Mouse (Mus musculus) stomach, embryonic 16.5 days (tissue): Measurements from ENCODE around the gene Slc2a10. TPM values are rescaled to one million over a fixed set of nuclear protein-coding genes. Genes with fewer than 3 reads are reported as not detected.
"Not testable (repeated sequence)": the region's sequence is repeated elsewhere in the genome, so short reads cannot be mapped to it uniquely, and the experiment has no call there.

Source experiments
- ATAC-seq: fragments of 200-750 bp; cut with Nextera tagmentation; 2 replicates; pipeline ENCODE4 v1.8.0; 2017; ENCODE audit warnings: moderate number of reproducible peaks, moderate TSS enrichment; ENCODE audit not compliant: insufficient read depth, low FRiP score
- H3K27ac ChIP-seq: fragments of 300-500 bp; sonication (generic); 2 replicates; pipeline ENCODE4 v1.5.1; 2014; ENCODE audit warnings: low read length
- H3K27me3 ChIP-seq: fragments of 300-500 bp; sonication (generic); 2 replicates; pipeline ENCODE4 v1.6.1; 2014; ENCODE audit warnings: low read length, control low read depth, mixed read lengths; ENCODE audit not compliant: control insufficient read depth, insufficient read depth
- H3K36me3 ChIP-seq: fragments of 300-500 bp; sonication (generic); 2 replicates; pipeline ENCODE4 v1.6.1; 2014; ENCODE audit warnings: low read length; ENCODE audit not compliant: control insufficient read depth, insufficient read depth
- H3K4me1 ChIP-seq: fragments of 300-500 bp; sonication (generic); 2 replicates; pipeline ENCODE4 v1.6.1; 2014; ENCODE audit warnings: low read length, control low read depth, mixed read lengths; ENCODE audit not compliant: control insufficient read depth, insufficient read depth
- H3K4me2 ChIP-seq: fragments of 300-500 bp; sonication (generic); 2 replicates; pipeline ENCODE4 v1.6.1; 2014; ENCODE audit warnings: low read depth, low read length, mixed read lengths
- H3K4me3 ChIP-seq: fragments of 300-500 bp; sonication (generic); replicated peaks from 2 replicates; pipeline ENCODE4 v1.5.1; 2014; ENCODE audit warnings: mild to moderate bottlenecking, low read length
- H3K9ac ChIP-seq: fragments of 300-500 bp; sonication (generic); 2 replicates; pipeline ENCODE4 v1.6.1; 2014; ENCODE audit warnings: low read length
- H3K9me3 ChIP-seq: fragments of 300-500 bp; sonication (generic); replicated peaks from 2 replicates; pipeline ENCODE4 v1.6.1; 2016; ENCODE audit warnings: low read length, control low read depth; ENCODE audit not compliant: control insufficient read depth
- WGBS: fragments of 180-500 bp; shearing (Covaris S2); extraction: QIAGEN DNeasy Blood & Tissue Kit; methylation state at CpG from one replicate; pipeline ENCODE4 v1.1.7; 2014; 5-methylcytosine and 5-hydroxymethylcytosine counted together
- polyA plus RNA-seq: library from polyadenylated mRNA; unstranded; fragments of >200 nt; fragmentation: Nextera tagmentation; extraction: Ambion mirVana; gene quantifications from 2 replicates; pipeline ENCODE4 v1.2.1, GENCODE M21; 2015

Slc2a10 gene
- polyA plus RNA-seq, 1 experiment from 2014 or later, result 10.6 TPM

DNA sequence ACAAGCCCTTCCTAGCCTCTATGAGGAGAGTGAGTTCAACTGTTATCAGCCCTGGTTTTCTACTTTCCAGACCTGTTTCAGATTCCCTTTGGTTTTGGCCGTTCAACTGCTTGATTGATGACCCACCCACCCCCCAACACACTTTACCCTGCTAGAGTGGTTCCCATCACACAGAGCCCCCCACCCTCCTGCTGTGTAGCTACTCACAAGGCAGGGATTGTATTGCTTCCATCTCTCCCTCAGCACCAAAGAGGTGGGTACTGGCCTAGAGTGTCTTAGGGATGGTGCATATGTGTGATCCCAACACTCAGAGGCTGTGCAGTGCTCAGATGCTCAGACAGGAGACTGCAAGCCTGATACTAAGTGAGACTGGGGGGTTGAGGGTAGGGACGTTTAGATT is 9.1 kb upstream of the Slc2a10 start:
- peaks cover 13% of the 10 kb centered on the region for H3K4me1 ChIP-seq
- no peak overlapping the region for H3K4me3 ChIP-seq
- no peak for ATAC-seq
- no peak overlapping the region for H3K4me2 ChIP-seq
- peaks cover 9% of the 10 kb centered on the region; the same call in 1 of the 2 replicates for H3K36me3 ChIP-seq
- no peak overlapping the region for H3K9ac ChIP-seq
- no peaks in the 10 kb centered on the region; the same call in 1 of the 2 replicates for H3K9me3 ChIP-seq
- H3K27me3 ChIP-seq, result no peaks in the 10 kb centered on the region
- H3K27ac ChIP-seq, result no peak overlapping the region
- 34% methylated on average over 2 of the region's 2 CpGs for WGBS

DNA sequence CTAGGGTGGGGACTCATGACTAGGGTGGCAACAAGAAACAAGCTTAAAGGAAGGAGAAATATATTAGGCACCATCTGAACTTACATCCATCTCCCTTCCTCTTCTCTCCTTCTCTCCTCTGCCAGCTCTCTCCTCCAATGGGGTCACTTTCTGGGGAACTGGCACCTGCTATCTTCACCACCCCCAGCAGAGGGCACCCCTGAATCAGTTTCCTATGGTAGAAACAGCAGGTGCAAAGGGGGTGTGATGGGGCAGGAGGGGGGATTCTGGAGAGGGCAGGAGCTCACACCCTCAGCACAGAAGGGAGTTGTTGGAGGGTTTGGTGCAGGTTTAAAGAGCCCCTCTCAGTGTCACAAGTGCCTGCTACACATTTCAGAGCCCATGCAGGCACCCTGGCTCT is 7.3 kb upstream of the Slc2a10 start:
- Histone ChIP-seq H3K9me3 (no peaks in the 10 kb centered on the region; the same call in 1 of the 2 replicates), H3K4me2 (no peak overlapping the region), H3K9ac (no peak overlapping the region), H3K4me1 (peaks cover 13% of the 10 kb centered on the region), H3K4me3 (no peak overlapping the region), H3K27ac (no peak overlapping the region), H3K36me3 (no peaks in the 10 kb centered on the region), H3K27me3 (no peaks in the 10 kb centered on the region)
- ATAC-seq, result no peak

DNA sequence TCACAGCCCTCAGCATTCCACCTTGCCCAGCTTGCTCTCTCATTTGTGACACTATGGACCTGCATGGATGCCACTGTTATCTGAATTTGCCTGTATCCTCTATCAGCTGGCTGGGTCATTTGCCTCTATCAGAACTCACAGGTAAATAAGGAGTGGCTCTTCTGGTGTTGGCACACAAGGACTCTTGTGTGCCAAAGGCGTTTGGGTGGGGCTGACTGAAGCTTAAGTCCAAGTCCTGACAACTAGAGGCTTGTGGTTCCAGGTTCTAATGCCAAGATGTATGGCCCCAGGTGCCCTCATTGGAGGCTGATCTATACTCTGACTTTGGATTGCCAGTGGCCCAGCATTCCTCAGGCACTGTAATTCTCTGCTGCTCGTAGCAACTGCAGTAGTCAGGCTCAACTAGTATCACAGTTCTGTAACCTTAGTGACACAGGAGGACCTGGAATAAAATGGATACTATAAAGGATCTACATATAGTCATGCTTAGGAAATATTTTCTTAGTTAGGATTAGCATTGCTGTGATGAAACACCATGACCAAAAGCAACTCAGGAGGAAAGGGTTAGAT is 5.8 kb upstream of the Slc2a10 start:
- peaks cover 10% of the 10 kb centered on the region for H3K4me1 ChIP-seq
- H3K36me3 ChIP-seq, result no peaks in the 10 kb centered on the region
- H3K9ac ChIP-seq, result no peak overlapping the region
- ATAC-seq, result no peak
- H3K4me3 ChIP-seq, result no peak overlapping the region
- H3K27ac ChIP-seq, result no peak overlapping the region
- no peaks in the 10 kb centered on the region; the same call in 1 of the 2 replicates for H3K9me3 ChIP-seq
- H3K4me2 ChIP-seq, result no peak overlapping the region
- 56% methylated on average over 2 of the region's 2 CpGs for WGBS
- H3K27me3 ChIP-seq, result no peaks in the 10 kb centered on the region

DNA sequence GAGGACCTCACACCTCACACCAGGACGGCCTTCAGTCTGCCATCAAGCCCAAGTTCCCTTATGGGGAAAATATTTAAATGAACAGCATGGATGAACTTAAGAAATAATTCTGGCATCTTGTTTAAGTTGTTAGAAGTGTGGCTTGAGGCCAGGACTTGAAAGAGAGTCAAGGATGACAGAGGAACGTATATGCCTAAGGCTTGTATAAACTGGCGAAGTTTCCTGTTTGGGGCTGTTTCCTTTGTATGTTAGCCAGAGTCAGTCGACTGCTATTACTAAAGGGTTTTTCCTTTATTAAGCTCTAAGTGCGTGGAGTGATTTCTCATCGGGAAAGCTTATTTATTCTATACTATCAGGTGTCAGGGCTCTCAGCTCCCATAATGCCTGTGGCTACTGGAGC is 4.8 kb upstream of the Slc2a10 start:
- Histone ChIP-seq H3K4me2 (no peak overlapping the region), H3K27me3 (no peaks in the 10 kb centered on the region), H3K4me3 (no peak overlapping the region), H3K36me3 (no peaks in the 10 kb centered on the region), H3K27ac (no peak overlapping the region), H3K4me1 (peaks cover 16% of the 10 kb centered on the region), H3K9me3 (no peaks in the 10 kb centered on the region; the same call in 1 of the 2 replicates), H3K9ac (no peak overlapping the region)
- WGBS, result 28% methylated on average over 6 of the region's 6 CpGs
- no peak for ATAC-seq

DNA sequence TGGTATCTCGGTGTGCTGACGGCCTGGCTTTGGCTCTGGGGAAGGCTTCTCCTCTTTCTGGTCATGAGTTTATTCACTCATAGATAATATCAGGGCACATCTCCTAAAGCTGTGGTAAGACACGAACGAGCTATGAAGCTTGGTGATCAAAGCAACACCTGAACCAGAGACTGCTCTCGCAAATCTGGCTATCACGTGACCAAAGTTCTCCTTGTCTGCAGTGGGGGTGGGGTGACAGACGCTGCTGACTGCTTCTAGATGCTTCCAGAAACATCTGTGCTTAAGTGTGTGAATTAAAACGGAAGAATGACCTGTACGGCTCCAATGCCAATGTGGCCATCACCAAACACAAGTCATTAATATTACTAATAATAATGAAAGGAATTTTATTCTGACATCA is 6.1 kb downstream of the Slc2a10 start:
- Histone ChIP-seq H3K27me3 (no peaks in the 10 kb centered on the region), H3K4me1 (peaks cover 3% of the 10 kb centered on the region; the same call in 1 of the 2 replicates), H3K36me3 (no peaks in the 10 kb centered on the region), H3K4me3 (no peak overlapping the region), H3K9ac (no peak overlapping the region), H3K27ac (no peak overlapping the region), H3K4me2 (no peak overlapping the region), H3K9me3 (no peaks in the 10 kb centered on the region)
- 57% methylated on average over 9 of the region's 9 CpGs for WGBS
- ATAC-seq, result no peak

DNA sequence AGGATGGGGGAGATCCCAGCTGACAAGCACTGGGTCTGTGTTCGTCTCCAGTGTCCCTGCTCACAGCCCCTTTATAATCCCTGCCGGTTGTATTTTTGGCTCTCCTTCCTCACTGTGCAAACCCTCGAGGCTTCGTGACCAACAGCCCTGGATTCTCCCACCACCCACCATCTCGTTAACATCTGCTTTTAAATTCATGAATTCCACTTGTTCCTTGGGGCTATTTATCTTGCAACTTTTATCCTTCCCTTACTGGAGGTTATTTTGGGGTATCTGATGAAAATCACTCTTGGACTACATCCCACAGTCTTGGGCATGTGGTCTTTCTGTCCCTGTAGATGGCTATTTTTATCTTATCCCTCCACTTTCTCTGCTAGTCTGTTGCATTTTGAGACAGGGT is 6.9 kb downstream of the Slc2a10 start:
- Histone ChIP-seq H3K9ac (no peak overlapping the region), H3K4me3 (no peak overlapping the region), H3K27ac (no peak overlapping the region; the same call in 1 of the 2 replicates), H3K9me3 (no peaks in the 10 kb centered on the region), H3K36me3 (no peaks in the 10 kb centered on the region), H3K4me2 (no peak overlapping the region), H3K4me1 (peaks cover 3% of the 10 kb centered on the region; the same call in 1 of the 2 replicates), H3K27me3 (no peaks in the 10 kb centered on the region)
- no peak for ATAC-seq
- 57% methylated on average over 5 of the region's 5 CpGs for WGBS

DNA sequence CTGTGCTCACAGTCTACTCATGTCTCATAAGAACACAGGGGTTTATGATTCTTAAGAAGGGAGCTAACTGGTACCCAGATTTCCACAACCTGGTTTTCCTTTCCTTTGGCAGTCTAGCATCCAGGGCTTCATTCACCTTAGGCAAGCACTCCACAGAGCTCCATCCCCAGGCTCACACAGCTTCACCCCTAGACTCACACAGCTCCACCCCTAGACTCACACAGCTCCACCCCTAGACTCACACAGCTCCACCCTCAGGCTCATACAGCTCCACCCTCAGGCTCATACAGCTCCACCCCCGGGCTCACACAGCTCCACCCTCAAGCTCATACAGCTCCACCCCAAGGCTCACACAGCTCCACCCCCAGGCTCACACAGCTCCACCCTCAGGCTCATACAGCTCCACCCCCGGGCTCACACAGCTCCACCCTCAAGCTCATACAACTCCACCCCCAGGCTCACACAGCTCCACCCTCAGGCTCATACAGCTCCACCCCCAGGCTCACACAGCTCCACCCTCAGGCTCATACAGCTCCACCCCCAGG is 7.4 kb downstream of the Slc2a10 start:
- not testable (repeated sequence) for H3K4me2 ChIP-seq, H3K9me3 ChIP-seq, H3K27ac ChIP-seq, H3K4me3 ChIP-seq, H3K27me3 ChIP-seq, H3K36me3 ChIP-seq, H3K4me1 ChIP-seq, ATAC-seq, H3K9ac ChIP-seq
- WGBS, result 63% methylated on average over 2 of the region's 2 CpGs

DNA sequence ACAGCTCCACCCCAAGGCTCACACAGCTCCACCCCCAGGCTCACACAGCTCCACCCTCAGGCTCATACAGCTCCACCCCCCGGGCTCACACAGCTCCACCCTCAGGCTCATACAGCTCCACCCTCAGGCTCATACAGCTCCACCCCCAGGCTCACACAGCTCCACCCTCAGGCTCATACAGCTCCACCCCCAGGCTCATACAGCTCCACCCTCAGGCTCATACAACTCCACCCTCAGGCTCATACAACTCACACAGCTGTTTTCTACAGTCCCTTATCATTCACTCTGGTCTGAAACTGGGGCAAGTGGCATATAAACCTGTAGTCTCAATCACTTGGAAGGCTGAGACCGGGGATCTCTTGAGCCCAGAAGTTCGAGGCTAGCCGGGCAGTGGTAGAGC is 7.9 kb downstream of the Slc2a10 start:
- 86% methylated on average over 4 of the region's 4 CpGs for WGBS
- H3K27me3 ChIP-seq, H3K4me2 ChIP-seq, H3K9me3 ChIP-seq, H3K9ac ChIP-seq, H3K4me1 ChIP-seq, ATAC-seq, H3K27ac ChIP-seq, H3K36me3 ChIP-seq, H3K4me3 ChIP-seq: not testable (repeated sequence)

DNA sequence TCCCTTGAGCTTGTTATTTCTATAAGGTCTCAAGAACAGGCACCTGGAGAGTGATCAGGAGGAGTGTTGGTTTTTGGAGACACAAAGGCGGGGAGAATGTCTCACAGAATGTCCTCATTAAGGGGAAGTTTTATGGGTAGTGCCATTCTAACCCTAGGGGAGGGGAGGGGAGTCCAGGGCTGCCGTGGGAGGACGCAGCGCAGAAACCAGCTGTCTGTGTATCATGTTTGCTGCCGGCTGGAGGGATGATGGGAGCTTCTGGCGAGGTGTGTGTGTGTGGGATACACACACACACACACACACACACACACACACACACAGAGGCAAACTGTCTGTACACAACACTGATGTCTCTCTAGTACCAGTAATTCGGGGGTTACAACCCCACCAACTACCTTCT is 8.8 kb downstream of the Slc2a10 start:
- no peaks in the 10 kb centered on the region for H3K27me3 ChIP-seq
- H3K36me3 ChIP-seq, result no peaks in the 10 kb centered on the region
- no peaks in the 10 kb centered on the region for H3K9me3 ChIP-seq
- WGBS, result 33% methylated on average over 7 of the region's 7 CpGs
- peaks cover 3% of the 10 kb centered on the region; the same call in 1 of the 2 replicates for H3K4me1 ChIP-seq
- H3K27ac ChIP-seq, result no peak overlapping the region
- ATAC-seq, result no peak
- H3K9ac ChIP-seq, result no peak overlapping the region
- no peak overlapping the region for H3K4me3 ChIP-seq
- no peak overlapping the region for H3K4me2 ChIP-seq
